ENCODE assay signal across 20 mouse cellular contexts in the genomic region with DNA sequence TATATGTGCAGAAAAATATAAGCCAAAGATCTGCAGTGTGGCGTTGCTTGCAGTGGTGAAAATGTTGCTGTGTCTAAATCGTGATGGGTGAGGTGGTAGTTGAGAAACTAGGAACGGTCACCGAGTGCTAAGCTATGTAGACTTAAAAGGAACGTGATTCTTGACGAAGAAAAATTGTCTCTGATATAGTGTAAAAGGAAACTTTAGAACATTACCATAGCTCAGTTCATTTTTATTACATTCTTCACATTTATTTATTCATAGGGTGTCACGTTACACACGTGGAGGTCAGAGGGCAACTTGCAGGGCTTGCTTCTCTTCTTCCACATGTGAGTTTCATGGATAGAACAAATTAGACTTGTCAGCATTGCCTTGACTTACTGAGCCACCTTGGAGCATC. TPM values are rescaled to one million over a fixed set of nuclear protein-coding genes. Genes with fewer than 3 reads are reported as not detected.
A peak's percentile ranks its signal among the peaks of the same experiment; 100 is the strongest.
DNase-seq lines count a peak whose midpoint lies in the region; ATAC-seq lines count a peak whose summit lies in the region.
"Had no signal": no experiment of that assay in that cellular context is flagged by ENCODE, and none has a peak within 500 bp of the region (broad histone marks: within the 10 kb centered on the region; RNA-seq: fewer than 3 reads in every experiment).

No protein-coding gene starts in this region.

- no peak overlapping the region for H3K4me2 ChIP-seq in embryonic facial prominence, embryonic 11.5 days (ENCODE audit: low read depth, low read length)
- H3K4me2 ChIP-seq in lung, embryonic 16.5 days (ENCODE audit: low read depth, low read length), result no peak overlapping the region
- H3K4me2 ChIP-seq: heart, embryonic 13.5 days; hindbrain, embryonic 15.5 days had no signal

- H3K4me3 ChIP-seq in embryonic facial prominence, embryonic 11.5 days (ENCODE audit: low read depth, low read length), result no peak overlapping the region
- no peak overlapping the region for H3K4me3 ChIP-seq in embryonic facial prominence, embryonic 10.5 days
- H3K4me3 ChIP-seq in lung, embryonic 16.5 days (ENCODE audit: low read length), result no peak overlapping the region
- H3K4me3 ChIP-seq: heart, embryonic 13.5 days; hindbrain, embryonic 15.5 days had no signal

- 57% methylated on average over 8 of the region's 8 CpGs for WGBS in embryonic facial prominence, embryonic 11.5 days
- WGBS in embryonic facial prominence, embryonic 10.5 days, result 69% methylated on average over 8 of the region's 8 CpGs
- 36% methylated on average over 8 of the region's 8 CpGs for WGBS in lung, embryonic 16.5 days

- H3K36me3 ChIP-seq in embryonic facial prominence, embryonic 11.5 days (replicated peaks; ENCODE audit: control insufficient read depth, insufficient read depth, low read depth, low read length), result no peaks in the 10 kb centered on the region
- no peaks in the 10 kb centered on the region for H3K36me3 ChIP-seq in embryonic facial prominence, embryonic 10.5 days (replicated peaks)
- H3K36me3 ChIP-seq in lung, embryonic 16.5 days (ENCODE audit: control insufficient read depth, insufficient read depth, low read length), result no peaks in the 10 kb centered on the region
- H3K36me3 ChIP-seq: heart, embryonic 13.5 days; hindbrain, embryonic 15.5 days had no signal

- ATAC-seq in embryonic facial prominence, embryonic 11.5 days (replicated peaks; ENCODE audit: insufficient number of reproducible peaks, low FRiP score, low TSS enrichment, low read depth), result no peak
- ATAC-seq in lung, embryonic 16.5 days (ENCODE audit: low read depth), result peak; percentile 66
- ATAC-seq: activated CD4-positive, CD25-positive, alpha-beta regulatory T cell, adult 4 months; forebrain, embryonic 14.5 days; Patski had no signal

- no peaks in the 10 kb centered on the region for H3K9me3 ChIP-seq in embryonic facial prominence, embryonic 11.5 days (replicated peaks; ENCODE audit: control insufficient read depth, low read length)
- H3K9me3 ChIP-seq in embryonic facial prominence, embryonic 10.5 days, result no peaks in the 10 kb centered on the region
- H3K9me3 ChIP-seq in lung, embryonic 16.5 days (ENCODE audit: control insufficient read depth, low read length), result no peaks in the 10 kb centered on the region
- H3K9me3 ChIP-seq: heart, embryonic 13.5 days; hindbrain, embryonic 15.5 days had no signal

- DNase-seq in embryonic facial prominence, embryonic 11.5 days (ENCODE audit: low spot score), result peak; percentile 25
- no peak for DNase-seq in embryonic facial prominence, embryonic 10.5 days (ENCODE audit: low spot score)
- DNase-seq in lung, postnatal 25 days (ENCODE audit: low spot score), result no peak
- peak; percentile 21 for DNase-seq in NIH3T3 (ENCODE audit: low read depth)
- peak; percentile 67 for DNase-seq in forelimb bud, embryonic 11.5 days (ENCODE audit: low read depth, low spot score)
- no peak for DNase-seq in left cerebral cortex, adult 8-10 months (ENCODE audit: low spot score in 2 of 2)
- DNase-seq in kidney, postnatal 14 days, result no peak
- DNase-seq: adrenal gland, postnatal 14 days; cerebellum, adult 11-12 months; cerebellum, adult 9-10 months; cerebellum, postnatal 25 days; gastrocnemius, postnatal 36 days; heart, adult 11 months; heart, postnatal 36 days had no signal

- no peaks in the 10 kb centered on the region for H3K4me1 ChIP-seq in embryonic facial prominence, embryonic 11.5 days (ENCODE audit: control insufficient read depth, insufficient read depth, low read length)
- H3K4me1 ChIP-seq in embryonic facial prominence, embryonic 10.5 days, result peaks cover 25% of the 10 kb centered on the region
- H3K4me1 ChIP-seq in lung, embryonic 16.5 days (replicated peaks; ENCODE audit: control insufficient read depth, insufficient read depth, low read length), result no peaks in the 10 kb centered on the region
- H3K4me1 ChIP-seq: heart, embryonic 13.5 days; hindbrain, embryonic 15.5 days had no signal

- no peak overlapping the region for H3K9ac ChIP-seq in embryonic facial prominence, embryonic 11.5 days (replicated peaks; ENCODE audit: low read length)
- no peak overlapping the region for H3K9ac ChIP-seq in lung, embryonic 16.5 days (ENCODE audit: low read length)
- H3K9ac ChIP-seq: heart, embryonic 13.5 days; hindbrain, embryonic 15.5 days had no signal

- H3K27me3 ChIP-seq in embryonic facial prominence, embryonic 11.5 days (ENCODE audit: control insufficient read depth, insufficient read depth, low read length), result no peaks in the 10 kb centered on the region
- no peaks in the 10 kb centered on the region for H3K27me3 ChIP-seq in embryonic facial prominence, embryonic 10.5 days (replicated peaks; ENCODE audit: low read depth, poor library complexity, severe bottlenecking)
- H3K27me3 ChIP-seq in lung, embryonic 16.5 days (ENCODE audit: control insufficient read depth, insufficient read depth, low read depth, low read length), result no peaks in the 10 kb centered on the region
- H3K27me3 ChIP-seq: heart, embryonic 13.5 days; hindbrain, embryonic 15.5 days; Patski had no signal

- H3K27ac ChIP-seq in embryonic facial prominence, embryonic 11.5 days (replicated peaks; ENCODE audit: low read depth, low read length), result no peak overlapping the region
- H3K27ac ChIP-seq in embryonic facial prominence, embryonic 10.5 days (replicated peaks), result no peak overlapping the region
- no peak overlapping the region for H3K27ac ChIP-seq in lung, embryonic 16.5 days (ENCODE audit: low read length)
- H3K27ac ChIP-seq: heart, embryonic 13.5 days; hindbrain, embryonic 15.5 days had no signal

RNA-seq across cellular contexts. Expression of gene Mmadhc, which starts 47.0 kb away (rescaled TPM):
- polyA plus RNA-seq in embryonic facial prominence, embryonic 11.5 days (2014; fragmentation: Nextera tagmentation; extraction: Ambion mirVana), result 170 and 180 TPM in 2 replicates
- 161 and 164 TPM in 2 replicates for polyA plus RNA-seq in embryonic facial prominence, embryonic 10.5 days (2016; fragmentation: Nextera tagmentation; extraction: Ambion mirVana)
- polyA plus RNA-seq in lung, embryonic 16.5 days (2015; fragmentation: Nextera tagmentation; extraction: Ambion mirVana), result 149 TPM in 2 replicates
- total RNA-seq in left cerebral cortex, adult 8-10 months (2022), result 10 to 100 TPM; 47.2 to 56.3 (median 51.9) TPM

Comparison
In these comparisons a context has a peak if more than half of its experiments do, and no peak if none do; other contexts are left out.
1. DNase-seq: peak in embryonic facial prominence, embryonic 11.5 days (single experiment), NIH3T3 (single experiment) and forelimb bud, embryonic 11.5 days (single experiment); none in embryonic facial prominence, embryonic 10.5 days (single experiment), lung, postnatal 25 days (single experiment), left cerebral cortex, adult 8-10 months (0 of 2) and kidney, postnatal 14 days (single experiment).